Mouse (Mus musculus) liver, postnatal 0 days (tissue): ENCODE results near the gene Katnal1.

Source experiments
- CTCF ChIP-seq: sonication (generic); IDR thresholded peaks from 2 replicates; pipeline ENCODE4 v1.5.1; 2016; ENCODE audit warnings: antibody characterized with exemption, low read depth
- EP300 ChIP-seq: IDR thresholded peaks from 2 replicates; pipeline ENCODE4 v1.6.1; 2016; ENCODE audit warnings: antibody characterized with exemption, low read depth, mild to moderate bottlenecking

DNA sequence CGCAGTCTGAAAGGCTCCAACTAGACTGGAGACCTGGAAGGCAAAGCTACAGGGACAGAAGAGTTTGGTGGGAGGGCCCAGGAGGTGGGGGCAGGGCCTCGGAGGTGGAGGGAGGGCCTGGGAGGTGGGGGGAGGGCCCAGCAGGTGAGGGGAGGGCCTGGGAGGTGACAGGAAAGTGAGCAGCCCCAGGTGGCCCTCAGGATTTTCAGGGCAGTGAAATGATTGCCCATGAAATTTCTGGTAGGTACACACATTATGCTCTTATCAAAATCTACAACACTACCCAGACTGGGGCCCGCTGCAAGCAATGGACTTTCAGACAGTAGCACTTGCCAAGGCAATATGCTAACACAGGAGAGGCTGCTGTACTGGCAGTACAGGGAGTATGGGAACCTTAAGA is 59.5 kb downstream of the Katnal1 start:
- TF ChIP-seq CTCF (no peak), EP300 (no peak)
